Mouse (Mus musculus) kidney, adult 2 months (tissue): ENCODE results near the gene Lrrfip1. TPM values are rescaled to one million over a fixed set of nuclear protein-coding genes. Genes with fewer than 3 reads are reported as not detected.
A peak's percentile ranks its signal among the peaks of the same experiment; 100 is the strongest.

Source experiments
- DNase-seq: peaks from one replicate; pipeline ENCODE4 v3.0.0; 2021
- H3K27ac ChIP-seq: fragments of 200-500 bp; 2 replicates; pipeline ENCODE4 v1.5.1; 2012; ENCODE audit warnings: low read depth, low read length, control low read depth, inconsistent platforms; ENCODE audit not compliant: insufficient read depth
- H3K27me3 ChIP-seq: fragments of 200-500 bp; replicated peaks from 2 replicates; pipeline ENCODE4 v1.6.1; 2012; ENCODE audit warnings: mild to moderate bottlenecking, moderate library complexity, low read length, inconsistent platforms; ENCODE audit not compliant: control insufficient read depth, insufficient read depth
- H3K36me3 ChIP-seq: fragments of 200-500 bp; 2 replicates; pipeline ENCODE4 v1.6.1; 2012; ENCODE audit warnings: mild to moderate bottlenecking, moderate library complexity, low read length, inconsistent platforms; ENCODE audit not compliant: control insufficient read depth, insufficient read depth
- H3K4me1 ChIP-seq: fragments of 200-500 bp; 2 replicates; pipeline ENCODE4 v1.6.1; 2011; ENCODE audit warnings: low read length; ENCODE audit not compliant: control insufficient read depth, insufficient read depth
- H3K4me3 ChIP-seq: fragments of 200-500 bp; 2 replicates; pipeline ENCODE4 v1.5.1; 2011; ENCODE audit warnings: mild to moderate bottlenecking, low read depth, low read length, control low read depth; ENCODE audit not compliant: insufficient read depth
- CTCF ChIP-seq: fragments of 200-500 bp; conservative IDR thresholded peaks from 2 replicates; pipeline ENCODE4 v1.5.1; 2011; ENCODE audit warnings: low read depth, mild to moderate bottlenecking, control low read depth, low read length, moderate library complexity, mixed read lengths; ENCODE audit not compliant: insufficient read depth, insufficient read length
- POLR2A ChIP-seq: fragments of 200-500 bp; IDR thresholded peaks from one replicate; pipeline ENCODE4 v1.6.1; 2011; ENCODE audit warnings: low read depth, low read length, control low read depth
- WGBS: fragments of 180-500 bp; shearing (Covaris S2); methylation state at CpG from one replicate; pipeline ENCODE4 v1.1.7; 2018; 5-methylcytosine and 5-hydroxymethylcytosine counted together
- polyA plus RNA-seq: library from polyadenylated mRNA; depleted of rRNA; stranded (reverse); fragments of >200 nt; gene quantifications from 2 replicates; pipeline ENCODE4 v1.2.3, GENCODE M21; 2012

The Lrrfip1 gene
- polyA plus RNA-seq, 1 experiment: 11.4 TPM

DNA sequence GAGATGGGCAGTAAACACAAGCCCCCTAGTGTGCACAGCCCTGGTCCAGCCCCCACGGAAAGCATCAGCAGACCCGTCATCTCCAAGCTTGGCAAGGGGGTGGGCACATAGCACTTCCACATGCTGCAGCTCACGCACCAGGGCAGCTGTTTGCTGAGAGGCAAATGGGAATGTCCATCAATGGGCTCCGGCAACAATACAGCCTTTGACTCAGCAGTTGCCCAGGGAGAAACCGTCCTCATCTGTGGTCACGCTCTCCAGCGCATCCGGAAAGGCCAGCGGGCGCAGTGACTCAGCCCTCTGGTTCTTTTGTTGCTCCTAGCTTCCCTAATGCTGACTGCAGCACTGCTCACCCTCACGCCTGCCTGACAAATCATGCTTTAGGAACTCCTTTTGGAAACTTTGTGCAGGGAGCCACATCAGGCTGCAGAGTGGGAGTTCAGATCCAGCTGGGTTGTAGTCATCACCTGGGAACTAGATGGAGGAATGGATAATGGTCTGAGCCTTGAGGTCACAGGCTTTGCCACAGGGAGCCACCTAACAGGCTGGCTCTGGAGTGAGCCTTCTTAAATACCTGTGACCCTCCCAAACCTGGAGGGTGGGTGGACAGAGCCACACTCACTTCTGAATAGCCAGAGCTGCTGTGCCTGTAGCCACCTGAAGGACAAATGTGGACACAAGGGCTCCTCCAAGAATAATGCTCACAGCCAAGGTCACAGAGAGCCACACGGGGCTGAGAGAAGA is 23.5 kb upstream of the Lrrfip1 start:
- H3K4me3 ChIP-seq: no peak overlapping the region
- no peaks in the 10 kb centered on the region for H3K27me3 ChIP-seq
- 62% methylated on average over 12 of the region's 12 CpGs for WGBS
- peak; percentile 61 for DNase-seq
- peaks cover 3% of the 10 kb centered on the region; the same call in 1 of the 2 replicates for H3K4me1 ChIP-seq
- TF ChIP-seq POLR2A: no peak
- TF ChIP-seq CTCF: no peak
- H3K36me3 ChIP-seq: no peaks in the 10 kb centered on the region
- H3K27ac ChIP-seq: no peak overlapping the region

DNA sequence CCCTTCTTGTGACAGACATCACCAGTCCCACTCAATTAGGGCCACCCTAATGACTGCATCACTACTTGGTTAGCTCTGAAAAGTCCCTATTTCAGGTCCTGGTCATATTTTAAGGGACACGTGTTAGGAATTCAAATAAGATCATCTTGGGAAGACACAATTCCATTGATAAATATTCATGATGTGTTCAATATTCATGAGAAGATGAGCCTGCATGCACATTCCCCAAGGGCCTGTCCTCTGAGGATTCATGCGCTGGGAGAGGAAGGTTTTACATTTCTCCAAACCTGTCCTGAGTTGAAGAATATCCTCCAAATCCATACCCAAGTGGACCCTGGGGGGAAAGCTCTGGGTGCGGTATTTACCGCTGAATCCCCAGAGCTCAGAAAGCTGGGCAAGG is 22.6 kb upstream of the Lrrfip1 start:
- H3K27me3 ChIP-seq: no peaks in the 10 kb centered on the region
- no peak for TF ChIP-seq POLR2A
- TF ChIP-seq CTCF: no peak
- peaks cover 5% of the 10 kb centered on the region; the same call in 1 of the 2 replicates for H3K4me1 ChIP-seq
- no peaks in the 10 kb centered on the region for H3K36me3 ChIP-seq
- no peak for DNase-seq
- no peak overlapping the region for H3K27ac ChIP-seq
- H3K4me3 ChIP-seq: no peak overlapping the region
- 92% methylated on average over 4 of the region's 4 CpGs for WGBS

- Histone ChIP-seq H3K4me1 (peaks cover 3% of the 10 kb centered on the region; the same call in 1 of the 2 replicates), H3K4me3 (no peak overlapping the region), H3K27ac (no peak overlapping the region), H3K36me3 (no peaks in the 10 kb centered on the region), H3K27me3 (no peaks in the 10 kb centered on the region)
- WGBS: 48% methylated on average over 10 of the region's 10 CpGs
- no peak for TF ChIP-seq POLR2A
- TF ChIP-seq CTCF: no peak
- peak; percentile 64 for DNase-seq
Measured at GRCm38 (mm10) chr1:90980638-90981330, 17.8 kb upstream of the Lrrfip1 start.

GRCm38 (mm10) chr1:90981346-90981745 is 17.2 kb upstream of the Lrrfip1 start:
- Histone ChIP-seq H3K36me3 (no peaks in the 10 kb centered on the region), H3K4me1 (peaks cover 3% of the 10 kb centered on the region; the same call in 1 of the 2 replicates), H3K4me3 (no peak overlapping the region), H3K27ac (no peak overlapping the region), H3K27me3 (no peaks in the 10 kb centered on the region)
- TF ChIP-seq CTCF (no peak), POLR2A (no peak)
- peak; percentile 43 for DNase-seq
- WGBS: 58% methylated on average over 3 of the region's 3 CpGs

DNA sequence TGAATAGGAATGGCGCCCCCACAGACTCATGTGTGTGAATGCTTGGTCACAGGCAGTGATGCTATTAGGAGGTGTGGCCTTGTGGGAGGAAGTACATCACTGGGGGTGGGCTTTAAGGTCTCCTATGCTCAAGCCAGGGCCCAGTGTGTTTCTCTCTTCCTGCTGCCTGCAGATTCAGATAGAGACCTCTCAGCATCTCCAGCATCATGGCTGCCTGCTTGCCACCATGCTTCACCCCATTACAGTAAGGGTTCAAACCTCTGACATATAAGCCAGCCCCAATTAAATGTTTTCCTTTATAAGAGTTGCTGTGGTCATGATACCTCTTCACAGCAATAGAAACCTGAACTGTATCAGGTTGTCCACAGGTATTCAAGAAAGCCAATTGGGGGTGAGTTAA is 2.6 kb upstream of the Lrrfip1 start:
- Histone ChIP-seq H3K4me3 (no peak overlapping the region), H3K27ac (no peak overlapping the region), H3K4me1 (no peaks in the 10 kb centered on the region), H3K36me3 (no peaks in the 10 kb centered on the region), H3K27me3 (no peaks in the 10 kb centered on the region)
- TF ChIP-seq CTCF (no peak), POLR2A (no peak)
- no peak for DNase-seq
- WGBS: 87% methylated on average over 1 of the region's 1 CpGs

DNA sequence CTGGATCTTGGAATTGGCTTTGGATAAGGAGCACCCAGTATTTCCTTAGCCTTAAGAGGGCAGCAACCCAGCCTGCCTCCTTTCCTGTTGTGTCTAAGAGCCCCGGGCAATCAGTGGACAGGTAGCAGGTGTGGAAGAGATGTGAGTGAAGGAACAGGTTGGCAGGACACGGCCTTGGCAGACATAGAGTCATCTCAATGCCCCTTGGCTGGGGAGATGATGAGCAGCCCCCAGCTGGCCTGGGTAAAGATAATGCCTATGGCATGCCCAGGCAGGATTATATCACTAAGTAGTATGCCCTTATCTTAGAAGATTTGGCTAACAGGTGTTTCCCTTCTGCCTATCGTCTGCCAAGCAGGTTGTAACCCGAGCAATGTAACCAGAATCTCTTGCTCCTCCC is 1.4 kb upstream of the Lrrfip1 start:
- no peaks in the 10 kb centered on the region for H3K4me1 ChIP-seq
- no peak overlapping the region for H3K4me3 ChIP-seq
- 65% methylated on average over 4 of the region's 4 CpGs for WGBS
- DNase-seq: no peak
- H3K27me3 ChIP-seq: no peaks in the 10 kb centered on the region
- H3K36me3 ChIP-seq: no peaks in the 10 kb centered on the region
- no peak for TF ChIP-seq CTCF
- TF ChIP-seq POLR2A: no peak
- no peak overlapping the region for H3K27ac ChIP-seq

- H3K4me3 ChIP-seq: no peak overlapping the region
Measured at GRCm38 (mm10) chr1:90997641-90998040, 896 bp upstream of the Lrrfip1 start.

More at GRCm38 (mm10) chr1:90997641-90998040, 896 bp upstream of the Lrrfip1 start:
- Histone ChIP-seq H3K27me3 (no peaks in the 10 kb centered on the region), H3K4me1 (no peaks in the 10 kb centered on the region), H3K36me3 (no peaks in the 10 kb centered on the region), H3K27ac (no peak overlapping the region)
- no peak for DNase-seq
- TF ChIP-seq POLR2A: no peak
- no peak for TF ChIP-seq CTCF
- WGBS: 84% methylated on average over 5 of the region's 5 CpGs
